Comparison of ENCODE assay signal across 8 mouse cellular contexts in genomic region chr6:83156259-83156684, GRCm38 (mm10). TPM values are rescaled to one million over a fixed set of nuclear protein-coding genes. Genes with fewer than 3 reads are reported as not detected.
DNase-seq lines count a peak whose midpoint lies in the region; ATAC-seq and TF ChIP-seq lines count a peak whose summit lies in the region.

Gene Wdr54 (minus strand): TSS chr6:83156397.
Gene 1700003E16Rik (plus strand): TSS chr6:83156404.

- 1% methylated on average over 32 of the region's 32 CpGs for WGBS in lung, postnatal 0 days

- 0 out of 2 replicates have a peak, but pooled peaks cover 1% of the 10 kb centered on the region for H3K27me3 ChIP-seq in lung, postnatal 0 days (replicated peaks; ENCODE audit: insufficient read depth, low read length)

- no peak for DNase-seq in ES-E14 (ENCODE audit: low read depth, low spot score)
- peak; percentile 56 to 72 for DNase-seq in heart, postnatal 14 days
- peak; percentile 78 for DNase-seq in layer of hippocampus, adult 9-11 months
- DNase-seq in lung, postnatal 0 days (ENCODE audit: low spot score) = peak; percentile 40
- DNase-seq in retina, embryonic 14.5 days (ENCODE audit: low spot score) = peak; percentile 93
- DNase-seq in urinary bladder, postnatal 14 days (ENCODE audit: low spot score) = no peak

- TF ChIP-seq CTCF in bone marrow macrophage, adult 2 months (IDR thresholded peaks at IDR 0.05; ENCODE audit: low read depth, low read length) = no peak
- no peak for TF ChIP-seq CTCF in embryonic fibroblast, embryonic 13.5 days (IDR thresholded peaks at IDR 0.05; ENCODE audit: borderline replicate concordance, insufficient read depth, low read length)
- TF ChIP-seq CTCF in lung, postnatal 0 days (IDR thresholded peaks at IDR 0.05) = no peak

- in situ Hi-C loops in ES-E14 (cut with MboI; ENCODE audit: low sequenced_read_pairs in 2 of 2, unreplicated experiment in 2 of 2) = no loop called here

- no peak for TF ChIP-seq POLR2A in bone marrow macrophage, adult 2 months (IDR thresholded peaks at IDR 0.05; ENCODE audit: borderline replicate concordance, low read depth, low read length)
- peak; percentile 67 for TF ChIP-seq POLR2A in embryonic fibroblast, embryonic 13.5 days (IDR thresholded peaks at IDR 0.05; ENCODE audit: low read depth, low read length)

- no peak for TF ChIP-seq EP300 in lung, postnatal 0 days (IDR thresholded peaks at IDR 0.05)

- no peak within 1 kb of the TSS for H3K27ac ChIP-seq in ES-E14 (ENCODE audit: insufficient read depth, low read depth, low read length, poor library complexity, severe bottlenecking)
- no peak within 1 kb of the TSS for H3K27ac ChIP-seq in bone marrow macrophage, adult 2 months (ENCODE audit: insufficient read depth, low read depth, low read length)
- no peak within 1 kb of the TSS for H3K27ac ChIP-seq in embryonic fibroblast, embryonic 13.5 days (ENCODE audit: insufficient read depth, low read length)
- H3K27ac ChIP-seq in lung, postnatal 0 days (ENCODE audit: low read length) = no peak within 1 kb of the TSS

- intact Hi-C loops in heart, postnatal 14 days (cut with DNase I) = loop anchor here (2.0 kb wide), 1 partner anchor 19 kb away; no protein-coding TSS in a partner anchor

- H3K36me3 ChIP-seq in ES-E14 (ENCODE audit: control insufficient read depth, insufficient read depth, low read length, poor library complexity, severe bottlenecking) = no peaks in the 10 kb centered on the region; the same call in 1 of the 2 replicates
- H3K36me3 ChIP-seq in lung, postnatal 0 days (ENCODE audit: insufficient read depth, low read length) = no peaks in the 10 kb centered on the region

- ATAC-seq in lung, postnatal 0 days = peak; percentile 71

- H3K4me1 ChIP-seq in ES-E14 (ENCODE audit: control insufficient read depth in 2 of 2, insufficient read depth in 2 of 2, low read length in 2 of 2, poor library complexity in 1 of 2) = peaks cover 0 to 2% of the 10 kb centered on the region in 2 experiments; a peak in 2 of 4 replicates
- no peaks in the 10 kb centered on the region for H3K4me1 ChIP-seq in bone marrow macrophage, adult 2 months (ENCODE audit: control insufficient read depth, insufficient read depth, low read length)
- H3K4me1 ChIP-seq in embryonic fibroblast, embryonic 13.5 days (ENCODE audit: control insufficient read depth, insufficient read depth, low read length) = no peaks in the 10 kb centered on the region
- H3K4me1 ChIP-seq in lung, postnatal 0 days (ENCODE audit: insufficient read depth, low read depth, low read length) = 0 out of 2 replicates have a peak, but pooled peaks cover 2% of the 10 kb centered on the region

- no peaks in the 10 kb centered on the region for H3K9me3 ChIP-seq in ES-E14 (ENCODE audit: control insufficient read depth, insufficient read depth, low read depth, low read length)
- H3K9me3 ChIP-seq in lung, postnatal 0 days (ENCODE audit: low read length) = no peaks in the 10 kb centered on the region

- peak within 1 kb of the TSS; percentile 72 for H3K4me2 ChIP-seq in lung, postnatal 0 days (replicated peaks; ENCODE audit: low read depth, low read length)

- peak within 1 kb of the TSS; percentile 41; the same call in 1 of the 2 replicates for H3K9ac ChIP-seq in ES-E14 (ENCODE audit: insufficient read depth, low read depth, low read length, poor library complexity, severe bottlenecking)
- H3K9ac ChIP-seq in lung, postnatal 0 days (replicated peaks; ENCODE audit: low read depth) = no peak within 1 kb of the TSS; the same call in 1 of the 2 replicates

- H3K4me3 ChIP-seq in ES-E14 (ENCODE audit: insufficient read depth in 1 of 2, low read depth in 1 of 2, low read length in 2 of 2, poor library complexity in 1 of 2, severe bottlenecking in 1 of 2) = peak within 1 kb of the TSS; percentile 42 to 54; a peak in 3 of 4 replicates
- H3K4me3 ChIP-seq in bone marrow macrophage, adult 2 months (ENCODE audit: insufficient read depth, low read length) = peak within 1 kb of the TSS; percentile 74
- peak within 1 kb of the TSS; percentile 59 for H3K4me3 ChIP-seq in embryonic fibroblast, embryonic 13.5 days (ENCODE audit: insufficient read depth, low read length)
- peak within 1 kb of the TSS; percentile 37 for H3K4me3 ChIP-seq in lung, postnatal 0 days (ENCODE audit: low read depth, low read length)

TF ChIP-seq in ES-E14, 5 proteins besides CTCF, POLR2A, EP300 and RAD21:
- TF ChIP-seq ZNF384 (IDR thresholded peaks at IDR 0.05; ENCODE audit: low read depth, low read length) = no peak
- TF ChIP-seq ZC3H11A (IDR thresholded peaks at IDR 0.05; ENCODE audit: borderline replicate concordance, low read depth, low read length) = no peak
- TF ChIP-seq MAFK (IDR thresholded peaks at IDR 0.05; ENCODE audit: insufficient read depth, low read depth, low read length) = no peak
- no peak for TF ChIP-seq HCFC1 (IDR thresholded peaks at IDR 0.05; ENCODE audit: borderline replicate concordance, insufficient read depth, low read length)
- TF ChIP-seq CHD2 (IDR thresholded peaks at IDR 0.05; ENCODE audit: low read depth, low read length) = no peak

RNA-seq across cellular contexts. Expression of gene Wdr54, which starts in this region (rescaled TPM):
- total RNA-seq in ES-E14 (2012; rRNA removed) = 3.7 and 4.3 TPM in 2 replicates
- 1.5 and 3.5 TPM in 2 replicates for polyA plus RNA-seq in bone marrow macrophage, adult 2 months (2012; ENCODE audit: insufficient read depth, insufficient read length, missing spikeins)
- 5.4 TPM in 2 replicates for polyA plus RNA-seq in embryonic fibroblast, embryonic 13.5 days (2011; ENCODE audit: insufficient read length, low read depth, missing spikeins)
- 1 to 10 TPM; 1.1 to 1.3 TPM for total RNA-seq in heart, postnatal 14 days (2021)
- polyA plus RNA-seq in lung, postnatal 0 days (2015; fragmentation: Nextera tagmentation; extraction: Ambion mirVana) = 3.1 and 3.3 TPM in 2 replicates

RNA-seq across cellular contexts. Expression of gene 1700003E16Rik, which starts in this region (rescaled TPM):
- 0.31 and 0.53 TPM in 2 replicates for total RNA-seq in ES-E14 (2012; rRNA removed)
- not detected in 2 replicates for polyA plus RNA-seq in bone marrow macrophage, adult 2 months (2012; ENCODE audit: insufficient read depth, insufficient read length, missing spikeins)
- 0.51 and 0.70 TPM in 2 replicates for polyA plus RNA-seq in embryonic fibroblast, embryonic 13.5 days (2011; ENCODE audit: insufficient read length, low read depth, missing spikeins)
- total RNA-seq in heart, postnatal 14 days (2021) = under 1 TPM in 1 of 2 experiments, not detected in 1; 0.26 TPM
- 6.1 and 9.8 TPM in 2 replicates for polyA plus RNA-seq in lung, postnatal 0 days (2015; fragmentation: Nextera tagmentation; extraction: Ambion mirVana)

Comparison
In these comparisons a context has a peak if more than half of its experiments do, and no peak if none do; other contexts are left out.
1. DNase-seq: peak in heart, postnatal 14 days (2 of 2), layer of hippocampus, adult 9-11 months (single experiment), lung, postnatal 0 days (single experiment) and retina, embryonic 14.5 days (single experiment); none in ES-E14 (single experiment) and urinary bladder, postnatal 14 days (single experiment).
2. Peak in every context shown above with its lines, with median percentiles within 50 percentile points of each other: H3K4me3 ChIP-seq.